Mouse (Mus musculus) hindbrain, embryonic 11.5 days (tissue): Measurements from ENCODE around the gene Bid. TPM values are rescaled to one million over a fixed set of nuclear protein-coding genes. Genes with fewer than 3 reads are reported as not detected.

Source experiments
- ATAC-seq: fragments of 200-750 bp; cut with Nextera tagmentation; 2 replicates; pipeline ENCODE4 v1.8.0; 2017; ENCODE audit warnings: mild to moderate bottlenecking, moderate TSS enrichment, moderate library complexity; ENCODE audit not compliant: low FRiP score
- DNase-seq: peaks from one replicate; pipeline ENCODE4 v3.0.0-alpha.2; 2015; ENCODE audit warnings: low spot score
- H3K27ac ChIP-seq: fragments of 300-500 bp; sonication (generic); 2 replicates; pipeline ENCODE4 v1.5.1; 2014; ENCODE audit warnings: mild to moderate bottlenecking, low read depth, low read length
- H3K27me3 ChIP-seq: fragments of 300-500 bp; sonication (generic); 2 replicates; pipeline ENCODE4 v1.6.1; 2014; ENCODE audit warnings: mild to moderate bottlenecking, low read length, moderate library complexity, mixed read lengths; ENCODE audit not compliant: control insufficient read depth, insufficient read depth
- H3K36me3 ChIP-seq: fragments of 300-500 bp; sonication (generic); 2 replicates; pipeline ENCODE4 v1.6.1; 2014; ENCODE audit warnings: mild to moderate bottlenecking, low read length, moderate library complexity, mixed read lengths; ENCODE audit not compliant: control insufficient read depth, insufficient read depth
- H3K4me1 ChIP-seq: fragments of 300-500 bp; sonication (generic); replicated peaks from 2 replicates; pipeline ENCODE4 v1.6.1; 2014; ENCODE audit warnings: low read length, mixed read lengths; ENCODE audit not compliant: control insufficient read depth, insufficient read depth
- H3K4me2 ChIP-seq: fragments of 300-500 bp; sonication (generic); replicated peaks from 2 replicates; pipeline ENCODE4 v1.6.1; 2014; ENCODE audit warnings: mild to moderate bottlenecking, low read depth, low read length
- H3K4me3 ChIP-seq: fragments of 300-500 bp; sonication (generic); 2 replicates; pipeline ENCODE4 v1.5.1; 2014; ENCODE audit warnings: low read depth, low read length
- H3K9ac ChIP-seq: fragments of 300-500 bp; sonication (generic); 2 replicates; pipeline ENCODE4 v1.6.1; 2014; ENCODE audit warnings: low read depth, low read length
- H3K9me3 ChIP-seq: fragments of 300-500 bp; sonication (generic); 2 replicates; pipeline ENCODE4 v1.6.1; 2016; ENCODE audit warnings: low read length; ENCODE audit not compliant: control insufficient read depth
- WGBS: fragments of 180-500 bp; shearing (Covaris S2); extraction: QIAGEN DNeasy Blood & Tissue Kit; methylation state at CpG from one replicate; pipeline ENCODE4 v1.1.7; 2014; 5-methylcytosine and 5-hydroxymethylcytosine counted together
- polyA plus RNA-seq: library from polyadenylated mRNA; unstranded; fragments of >200 nt; fragmentation: Nextera tagmentation; extraction: Ambion mirVana; gene quantifications from 2 replicates; pipeline ENCODE4 v1.2.1, GENCODE M21; 2014

Gene Bid
- polyA plus RNA-seq, 1 experiment from 2014 or later, result 15.9 TPM

DNA sequence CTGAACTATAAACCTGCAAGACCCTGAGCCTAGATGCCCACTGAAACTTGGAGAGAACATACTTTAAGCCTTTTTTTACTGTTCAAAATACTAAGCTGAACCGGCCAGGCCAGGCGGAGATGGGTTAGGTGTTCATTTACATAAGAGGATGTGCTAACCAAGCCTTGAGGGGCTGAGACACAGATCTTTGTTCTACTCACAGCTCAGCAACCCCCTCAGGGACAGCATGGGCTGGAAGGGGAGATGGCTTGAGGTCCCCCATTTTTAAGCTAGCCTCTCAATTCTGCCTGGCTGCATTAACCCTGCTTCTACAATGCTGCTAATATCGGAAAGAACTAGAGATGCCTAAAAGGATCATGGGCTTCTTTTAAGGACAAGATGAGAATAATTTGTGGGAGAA is 23.1 kb upstream of the Bid start:
- H3K4me1 ChIP-seq, result no peaks in the 10 kb centered on the region
- no peaks in the 10 kb centered on the region for H3K9me3 ChIP-seq
- no peaks in the 10 kb centered on the region for H3K27me3 ChIP-seq
- no peak overlapping the region for H3K27ac ChIP-seq
- H3K9ac ChIP-seq, result no peak overlapping the region
- H3K4me3 ChIP-seq, result no peak overlapping the region
- H3K4me2 ChIP-seq, result no peak overlapping the region
- H3K36me3 ChIP-seq, result no peaks in the 10 kb centered on the region
- no peak for ATAC-seq
- no peak for DNase-seq
- WGBS, result 89% methylated on average over 3 of the region's 3 CpGs

DNA sequence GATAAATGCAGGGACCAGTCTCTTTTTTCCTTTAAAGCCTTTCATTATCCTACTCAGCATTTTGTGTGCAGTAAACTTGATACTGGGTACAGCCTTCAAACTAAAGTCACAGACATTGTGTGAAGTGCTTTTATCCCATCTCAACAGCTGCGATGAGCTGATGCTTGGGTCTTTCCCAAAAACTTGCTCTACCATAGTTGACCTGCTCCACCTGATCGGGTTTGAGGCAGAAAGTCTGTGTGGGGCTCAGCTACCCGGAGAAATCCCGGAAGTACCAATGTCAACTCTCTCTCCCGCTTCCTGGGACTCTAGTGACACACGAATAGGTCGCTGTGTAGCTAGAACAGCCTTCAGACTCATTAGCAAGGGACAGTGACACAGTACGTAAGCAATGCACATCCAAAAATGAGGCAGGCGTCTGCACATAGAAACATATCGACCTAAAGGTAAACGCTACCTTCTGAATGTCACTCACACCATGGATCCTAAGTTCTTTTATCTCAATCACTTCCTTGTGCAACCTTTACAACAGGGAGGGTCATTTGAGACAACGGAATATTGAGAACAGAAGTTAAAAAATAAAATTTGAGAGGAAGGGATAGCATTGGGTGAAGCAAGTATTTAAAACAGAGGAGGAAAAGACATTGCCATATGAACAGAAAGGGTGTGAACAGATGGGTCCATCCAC is 22.3 kb upstream of the Bid start:
- no peaks in the 10 kb centered on the region for H3K27me3 ChIP-seq
- DNase-seq (no peak), ATAC-seq (no peak)
- H3K9me3 ChIP-seq, result no peaks in the 10 kb centered on the region
- H3K4me2 ChIP-seq, result no peak overlapping the region
- H3K9ac ChIP-seq, result no peak overlapping the region
- no peak overlapping the region for H3K27ac ChIP-seq
- WGBS, result 91% methylated on average over 12 of the region's 12 CpGs
- no peaks in the 10 kb centered on the region for H3K4me1 ChIP-seq
- H3K36me3 ChIP-seq, result no peaks in the 10 kb centered on the region
- H3K4me3 ChIP-seq, result no peak overlapping the region

DNA sequence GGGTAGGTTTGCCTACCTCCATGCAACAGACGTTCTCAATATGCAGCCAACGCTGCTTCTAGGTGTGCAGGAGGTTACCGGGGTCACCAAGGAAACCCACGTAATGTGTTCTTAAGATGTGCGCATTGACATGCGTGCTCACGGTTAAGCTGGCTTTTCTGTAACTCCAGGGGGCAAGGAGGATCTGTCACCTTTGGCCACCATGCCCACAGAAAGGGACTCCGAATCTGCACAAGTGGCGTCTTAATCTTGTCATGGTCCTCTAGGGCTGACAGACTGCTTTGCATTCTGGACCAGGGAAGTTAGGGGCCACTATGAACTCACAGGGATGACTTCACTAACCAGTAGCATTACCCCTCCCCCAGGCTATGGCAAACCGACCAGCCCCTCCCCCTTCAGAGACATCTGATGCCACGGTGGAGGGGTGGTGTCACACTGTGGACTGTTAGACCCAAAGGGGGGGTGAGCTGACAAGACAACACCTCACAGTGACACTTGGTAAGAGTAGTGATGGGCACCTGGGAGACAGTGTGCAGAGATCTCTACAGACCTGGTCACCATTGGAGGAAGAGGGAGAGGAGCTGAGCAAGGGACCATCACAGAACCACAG is 21.5 kb upstream of the Bid start:
- H3K27ac ChIP-seq, result no peak overlapping the region
- H3K4me2 ChIP-seq, result no peak overlapping the region
- H3K9ac ChIP-seq, result no peak overlapping the region
- no peaks in the 10 kb centered on the region for H3K27me3 ChIP-seq
- DNase-seq, result no peak
- no peaks in the 10 kb centered on the region for H3K36me3 ChIP-seq
- WGBS, result 74% methylated on average over 11 of the region's 11 CpGs
- H3K4me3 ChIP-seq, result no peak overlapping the region
- no peaks in the 10 kb centered on the region for H3K9me3 ChIP-seq
- no peak for ATAC-seq
- H3K4me1 ChIP-seq, result no peaks in the 10 kb centered on the region

DNA sequence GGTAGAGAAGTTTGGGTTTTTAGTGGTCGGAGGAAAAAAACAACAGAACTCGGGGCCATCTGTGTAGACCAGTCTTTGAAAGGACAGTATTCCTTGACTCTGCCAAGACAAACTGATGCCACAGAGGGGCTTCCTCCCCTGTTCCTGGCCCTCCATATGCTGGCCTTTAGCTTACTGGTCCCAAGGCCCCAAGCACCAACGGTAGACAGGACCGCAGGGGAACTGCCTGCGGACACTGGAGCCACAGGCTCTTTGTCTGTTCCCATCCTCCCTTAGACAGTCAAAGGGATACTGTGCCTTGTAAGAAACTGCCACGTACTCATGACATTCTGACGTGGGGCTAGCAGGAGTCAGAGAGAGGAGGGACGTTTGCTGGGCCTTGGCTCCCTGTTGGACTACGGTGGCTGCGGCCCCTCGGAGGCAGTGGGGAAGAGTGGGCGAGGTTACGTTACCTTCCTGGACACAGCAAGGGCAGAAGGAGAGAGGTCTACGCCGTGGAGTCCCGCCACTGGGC is 20.5 kb upstream of the Bid start:
- ATAC-seq (no peak), DNase-seq (no peak)
- H3K4me1 ChIP-seq, result no peaks in the 10 kb centered on the region
- H3K27me3 ChIP-seq, result no peaks in the 10 kb centered on the region
- WGBS, result 81% methylated on average over 16 of the region's 16 CpGs
- no peaks in the 10 kb centered on the region for H3K9me3 ChIP-seq
- H3K4me3 ChIP-seq, result no peak overlapping the region
- H3K27ac ChIP-seq, result no peak overlapping the region
- no peak overlapping the region for H3K4me2 ChIP-seq
- H3K36me3 ChIP-seq, result no peaks in the 10 kb centered on the region
- no peak overlapping the region for H3K9ac ChIP-seq

DNA sequence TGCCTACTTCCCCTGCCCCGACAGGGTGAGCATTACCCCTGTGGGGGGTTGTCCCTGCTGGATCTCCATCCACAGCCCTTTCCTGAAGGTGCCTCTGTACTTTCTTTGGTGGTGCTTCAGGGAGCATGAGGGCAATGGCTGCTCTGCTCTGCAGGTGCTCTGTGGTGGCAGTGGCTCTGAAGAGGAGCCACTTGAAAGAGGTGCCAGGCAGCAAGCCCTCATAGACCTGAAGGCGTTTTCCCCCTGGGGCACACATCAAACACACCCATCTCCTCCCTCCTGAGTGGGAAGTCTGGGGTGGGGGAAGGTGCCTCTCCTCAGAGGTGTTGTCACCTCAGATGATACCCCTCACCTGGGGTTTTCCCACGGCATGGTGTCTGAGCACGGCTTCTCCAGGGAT is 17.5 kb upstream of the Bid start:
- Histone ChIP-seq H3K4me1 (no peaks in the 10 kb centered on the region), H3K9ac (no peak overlapping the region), H3K9me3 (no peaks in the 10 kb centered on the region), H3K36me3 (no peaks in the 10 kb centered on the region), H3K27me3 (no peaks in the 10 kb centered on the region), H3K4me3 (no peak overlapping the region), H3K27ac (no peak overlapping the region), H3K4me2 (no peak overlapping the region)
- no peak for DNase-seq
- WGBS, result 80% methylated on average over 4 of the region's 4 CpGs
- no peak for ATAC-seq

DNA sequence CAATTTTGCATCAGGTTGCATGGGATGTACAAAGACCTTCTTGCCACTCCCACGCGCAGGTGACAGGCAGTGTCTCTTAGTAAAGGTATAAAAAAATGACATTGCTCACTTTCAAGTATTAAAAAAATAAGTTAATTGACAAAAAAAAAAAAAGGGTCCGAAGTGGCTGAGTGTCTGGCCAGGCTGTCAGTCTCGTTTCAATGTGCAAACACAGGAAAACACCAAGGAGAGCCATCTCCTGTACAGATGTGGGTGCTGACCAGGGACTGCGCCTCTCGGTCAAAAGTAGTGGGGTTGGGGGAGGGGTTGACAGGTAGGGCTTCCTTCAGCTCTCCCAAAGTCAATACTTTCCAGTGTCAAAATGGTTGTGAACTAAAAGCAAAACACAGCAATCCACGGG is 17.0 kb upstream of the Bid start:
- Histone ChIP-seq H3K36me3 (no peaks in the 10 kb centered on the region), H3K4me1 (no peaks in the 10 kb centered on the region), H3K9me3 (no peaks in the 10 kb centered on the region), H3K4me2 (no peak overlapping the region), H3K4me3 (no peak overlapping the region), H3K27ac (no peak overlapping the region), H3K27me3 (no peaks in the 10 kb centered on the region), H3K9ac (no peak overlapping the region)
- no peak for DNase-seq
- 92% methylated on average over 7 of the region's 7 CpGs for WGBS
- ATAC-seq, result no peak

DNA sequence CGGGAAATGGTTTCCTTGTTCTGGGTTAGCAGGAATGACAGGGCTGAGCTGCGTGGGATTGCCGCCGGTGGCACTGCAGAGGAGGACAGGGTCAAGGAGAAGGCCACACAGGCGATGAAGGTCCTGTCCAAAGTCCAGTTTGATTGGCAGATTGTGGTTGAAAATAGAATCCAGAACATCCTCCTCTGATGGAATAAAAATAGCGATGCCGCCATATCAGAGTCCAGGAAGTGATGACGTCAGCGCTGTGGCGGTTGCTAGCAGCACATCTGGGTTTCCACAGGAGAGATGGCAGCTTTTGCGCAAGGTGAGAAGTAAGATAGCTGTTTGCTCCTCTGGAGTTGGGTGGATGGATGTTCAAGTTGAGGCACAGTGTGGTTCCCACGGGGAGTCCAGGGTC is 15.9 kb upstream of the Bid start:
- Histone ChIP-seq H3K4me3 (no peak overlapping the region), H3K27me3 (no peaks in the 10 kb centered on the region), H3K9ac (no peak overlapping the region), H3K4me1 (no peaks in the 10 kb centered on the region), H3K9me3 (no peaks in the 10 kb centered on the region), H3K36me3 (no peaks in the 10 kb centered on the region), H3K4me2 (no peak overlapping the region), H3K27ac (no peak overlapping the region)
- 92% methylated on average over 12 of the region's 12 CpGs for WGBS
- ATAC-seq (no peak), DNase-seq (no peak)

DNA sequence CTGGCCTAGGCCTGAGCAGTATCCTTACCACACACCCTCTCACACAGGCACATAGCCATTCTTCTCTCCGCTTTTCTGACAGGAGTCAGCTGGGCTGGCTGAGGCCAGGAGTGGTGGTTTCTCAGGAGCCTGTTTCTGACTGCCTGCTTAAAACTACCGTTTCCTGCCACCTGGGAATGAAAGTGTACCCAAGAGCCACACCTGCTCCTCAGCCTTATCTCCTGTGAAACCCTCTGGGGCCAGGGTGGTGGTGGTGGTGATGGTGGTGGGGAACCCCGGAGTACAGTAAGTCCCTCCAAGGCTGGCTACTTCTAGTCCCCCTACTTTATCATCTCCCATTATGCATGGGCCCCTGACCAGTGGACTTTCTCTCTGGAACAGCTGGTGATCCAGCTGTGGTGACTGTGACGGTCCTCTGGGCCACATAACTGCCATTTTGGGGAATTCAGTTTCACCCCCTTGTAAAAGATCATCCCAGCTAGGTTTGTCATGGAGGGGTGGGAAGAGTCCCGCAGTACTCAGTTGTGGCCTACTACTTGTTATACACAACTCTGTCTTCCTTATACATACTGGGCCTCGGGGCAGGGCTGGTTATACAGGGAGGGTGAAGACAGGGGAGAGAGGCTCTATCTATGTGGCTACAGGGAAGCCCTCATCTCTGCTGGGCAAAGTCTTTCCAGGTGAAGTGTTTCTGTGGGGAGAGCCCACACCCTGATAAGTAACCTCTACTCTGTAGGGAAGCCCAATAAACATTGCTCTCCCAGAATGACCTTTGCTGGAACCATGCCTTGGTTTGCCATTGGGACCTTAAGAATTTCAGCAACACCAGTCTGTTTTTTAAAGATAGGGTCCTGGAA is 14.0 kb upstream of the Bid start:
- WGBS, result 88% methylated on average over 6 of the region's 6 CpGs
- H3K4me3 ChIP-seq, result no peak overlapping the region
- H3K9me3 ChIP-seq, result no peaks in the 10 kb centered on the region
- no peaks in the 10 kb centered on the region for H3K36me3 ChIP-seq
- no peak overlapping the region for H3K9ac ChIP-seq
- ATAC-seq (no peak), DNase-seq (no peak)
- H3K4me1 ChIP-seq, result no peaks in the 10 kb centered on the region
- no peaks in the 10 kb centered on the region for H3K27me3 ChIP-seq
- H3K4me2 ChIP-seq, result no peak overlapping the region
- H3K27ac ChIP-seq, result no peak overlapping the region
